In the genomic region with DNA sequence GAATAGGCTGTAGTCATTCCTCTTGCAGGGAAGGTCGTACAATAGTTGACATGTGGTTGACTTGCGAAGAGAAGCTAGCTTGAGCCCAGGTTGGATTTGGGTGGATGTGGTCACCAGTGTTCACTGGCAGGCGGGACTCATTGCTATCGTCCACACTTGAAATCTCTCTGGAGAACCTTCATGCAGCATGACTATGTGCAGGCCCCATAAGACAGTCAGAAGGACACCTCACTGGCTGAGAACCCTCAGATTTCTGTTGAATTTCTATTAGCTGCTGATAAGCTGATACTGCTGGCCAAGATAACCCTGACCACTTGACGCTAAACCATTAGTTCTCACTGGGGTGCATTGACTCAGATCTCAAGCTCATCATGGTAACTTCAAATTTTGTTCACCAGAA, we compare ENCODE assay signal across 15 mouse cellular contexts.
"Had no signal": no experiment of that assay in that cellular context is flagged by ENCODE, and none has a peak within 500 bp of the region (broad histone marks: within the 10 kb centered on the region; RNA-seq: fewer than 3 reads in every experiment).

No protein-coding gene starts in this region.

- H3K4me2 ChIP-seq: neural tube, embryonic 15.5 days; stomach, embryonic 15.5 days had no signal

- H3K9me3 ChIP-seq: neural tube, embryonic 15.5 days; stomach, embryonic 15.5 days had no signal

- H3K9ac ChIP-seq: neural tube, embryonic 15.5 days; stomach, embryonic 15.5 days had no signal

- H3K36me3 ChIP-seq: neural tube, embryonic 15.5 days; stomach, embryonic 15.5 days had no signal

- H3K4me3 ChIP-seq: neural tube, embryonic 15.5 days; stomach, embryonic 15.5 days had no signal

- DNase-seq: retina, postnatal 1 day; right cerebral cortex, adult 18-20 months; right cerebral cortex, postnatal 14 days; right cerebral cortex, postnatal 25 days; right cerebral cortex, postnatal 4 days; spleen, adult 18-20 months; thymus, adult 18-20 months; thymus, adult 2 months; thymus, postnatal 14 days; thymus, postnatal 25 days; thymus, postnatal 36 days; thymus, postnatal 4 days had no signal

- H3K27me3 ChIP-seq: neural tube, embryonic 15.5 days; stomach, embryonic 15.5 days had no signal

- H3K27ac ChIP-seq: neural tube, embryonic 15.5 days; stomach, embryonic 15.5 days; stomach, postnatal 0 days had no signal
